Mouse (Mus musculus) lung, embryonic 15.5 days (tissue): ENCODE measurements at regions not wholly inside any gene's neighbourhood (a gene's known extent, or its start where the extent isn't known, plus 50 kb on each side); places are given as distances from the start of the nearest gene placed in this dataset.
"Not testable (repeated sequence)": the region's sequence is repeated elsewhere in the genome, so short reads cannot be mapped to it uniquely, and the experiment has no call there.

Experiments used
- ATAC-seq: fragments of 200-750 bp; cut with Nextera tagmentation; 2 replicates; pipeline ENCODE4 v1.8.0; 2017; ENCODE audit warnings: moderate number of reproducible peaks, borderline replicate concordance; ENCODE audit not compliant: low FRiP score, low TSS enrichment; ENCODE audit errors: extremely low read depth
- H3K27ac ChIP-seq: fragments of 300-500 bp; sonication (generic); 2 replicates; pipeline ENCODE4 v1.5.1; 2015; ENCODE audit warnings: moderate library complexity, mild to moderate bottlenecking, inconsistent platforms
- H3K27me3 ChIP-seq: fragments of 300-500 bp; sonication (generic); 2 replicates; pipeline ENCODE4 v1.6.1; 2015; ENCODE audit warnings: inconsistent platforms
- H3K36me3 ChIP-seq: fragments of 300-500 bp; sonication (generic); 2 replicates; pipeline ENCODE4 v1.6.1; 2015; ENCODE audit warnings: inconsistent platforms
- H3K4me1 ChIP-seq: fragments of 300-500 bp; sonication (generic); 2 replicates; pipeline ENCODE4 v1.6.1; 2015; ENCODE audit warnings: inconsistent platforms
- H3K4me2 ChIP-seq: fragments of 300-500 bp; sonication (generic); 2 replicates; pipeline ENCODE4 v1.6.1; 2015; ENCODE audit warnings: inconsistent platforms, mild to moderate bottlenecking, moderate library complexity
- H3K4me3 ChIP-seq: fragments of 300-500 bp; sonication (generic); 2 replicates; pipeline ENCODE4 v1.5.1; 2015; ENCODE audit warnings: mild to moderate bottlenecking, inconsistent platforms
- H3K9ac ChIP-seq: fragments of 300-500 bp; sonication (generic); 2 replicates; pipeline ENCODE4 v1.6.1; 2015; ENCODE audit warnings: inconsistent platforms
- H3K9me3 ChIP-seq: fragments of 300-500 bp; sonication (generic); 2 replicates; pipeline ENCODE4 v1.6.1; 2016; ENCODE audit warnings: inconsistent platforms
- WGBS: fragments of 180-500 bp; shearing (Covaris S2); methylation state at CpG from one replicate; pipeline ENCODE4 v1.1.7; 2015; 5-methylcytosine and 5-hydroxymethylcytosine counted together

DNA sequence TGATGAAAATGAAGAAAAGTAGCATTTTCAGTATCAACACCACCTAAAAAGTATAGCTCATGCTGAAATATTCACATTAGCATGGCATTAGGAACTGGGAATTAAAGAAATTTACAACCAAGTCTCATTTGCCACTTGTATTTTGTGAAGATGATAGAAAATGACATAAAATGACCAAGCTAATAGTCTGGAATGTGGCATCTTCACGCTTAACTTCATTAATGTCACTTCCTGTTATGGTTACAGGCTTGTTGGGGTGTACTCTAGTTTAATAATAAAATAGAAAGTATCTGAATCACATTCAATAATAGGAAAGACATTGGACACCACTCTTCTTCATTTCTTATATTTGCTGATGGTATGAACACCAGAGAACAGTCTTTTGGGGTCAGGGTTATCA, 167.1 kb downstream of the Pcdh17 start:
- ATAC-seq: no peak
- Histone ChIP-seq H3K9ac (no peak overlapping the region), H3K27me3 (no peaks in the 10 kb centered on the region), H3K36me3 (no peaks in the 10 kb centered on the region), H3K9me3 (no peaks in the 10 kb centered on the region), H3K4me3 (no peak overlapping the region), H3K4me2 (no peak overlapping the region), H3K27ac (no peak overlapping the region), H3K4me1 (no peaks in the 10 kb centered on the region)
- WGBS: 75% methylated on average over 1 of the region's 1 CpGs

DNA sequence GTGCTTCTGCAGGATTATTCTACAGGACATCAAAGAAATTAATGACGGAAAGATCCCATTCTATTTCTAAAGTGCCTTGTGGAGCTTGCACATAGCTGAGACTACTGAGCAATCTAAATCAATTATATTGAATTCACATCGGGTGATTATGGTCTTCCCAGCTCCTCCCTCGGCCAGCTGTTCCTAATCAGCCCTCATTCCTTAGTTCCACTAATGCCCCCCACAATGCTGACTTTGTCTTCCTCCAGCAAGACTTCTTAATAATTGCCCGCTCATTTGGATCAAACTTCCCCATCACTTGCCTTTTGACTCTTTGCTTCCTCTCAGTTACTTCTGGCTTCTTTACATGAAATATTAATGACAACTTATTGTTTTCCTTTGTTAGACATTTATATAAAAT, 169.2 kb downstream of the Pcdh17 start:
- no peak for ATAC-seq
- Histone ChIP-seq H3K27ac (no peak overlapping the region), H3K4me1 (no peaks in the 10 kb centered on the region), H3K36me3 (no peaks in the 10 kb centered on the region), H3K9me3 (no peaks in the 10 kb centered on the region), H3K4me2 (no peak overlapping the region), H3K9ac (no peak overlapping the region), H3K27me3 (no peaks in the 10 kb centered on the region), H3K4me3 (no peak overlapping the region)
- WGBS: 75% methylated on average over 4 of the region's 4 CpGs

DNA sequence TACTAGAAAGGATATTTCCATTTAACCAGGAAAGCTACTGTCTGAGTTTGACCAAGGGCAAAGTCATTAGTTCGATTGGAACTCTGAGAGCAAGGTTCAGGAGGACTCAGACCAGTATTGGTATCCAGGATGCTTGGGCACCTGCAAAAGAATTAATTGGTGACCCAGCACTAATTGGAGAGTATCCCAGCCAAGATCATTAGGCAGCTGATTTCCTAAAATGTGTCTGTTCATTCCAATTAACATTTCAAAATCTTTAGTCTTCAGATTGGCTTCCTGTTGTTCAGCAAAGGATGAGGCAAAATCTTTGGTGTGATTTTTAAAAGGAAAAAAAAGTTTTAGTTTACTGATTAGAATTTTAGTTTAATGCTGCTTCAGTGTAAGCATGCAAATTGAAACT, 201.7 kb downstream of the Pcdh17 start:
- no peak overlapping the region for H3K4me2 ChIP-seq
- 0 out of 2 replicates have a peak, but pooled peaks cover 3% of the 10 kb centered on the region for H3K4me1 ChIP-seq
- no peak overlapping the region for H3K4me3 ChIP-seq
- no peak for ATAC-seq
- no peaks in the 10 kb centered on the region for H3K9me3 ChIP-seq
- H3K9ac ChIP-seq: no peak overlapping the region
- 53% methylated on average over 1 of the region's 1 CpGs for WGBS
- H3K27me3 ChIP-seq: no peaks in the 10 kb centered on the region
- no peak overlapping the region for H3K27ac ChIP-seq
- H3K36me3 ChIP-seq: no peaks in the 10 kb centered on the region

DNA sequence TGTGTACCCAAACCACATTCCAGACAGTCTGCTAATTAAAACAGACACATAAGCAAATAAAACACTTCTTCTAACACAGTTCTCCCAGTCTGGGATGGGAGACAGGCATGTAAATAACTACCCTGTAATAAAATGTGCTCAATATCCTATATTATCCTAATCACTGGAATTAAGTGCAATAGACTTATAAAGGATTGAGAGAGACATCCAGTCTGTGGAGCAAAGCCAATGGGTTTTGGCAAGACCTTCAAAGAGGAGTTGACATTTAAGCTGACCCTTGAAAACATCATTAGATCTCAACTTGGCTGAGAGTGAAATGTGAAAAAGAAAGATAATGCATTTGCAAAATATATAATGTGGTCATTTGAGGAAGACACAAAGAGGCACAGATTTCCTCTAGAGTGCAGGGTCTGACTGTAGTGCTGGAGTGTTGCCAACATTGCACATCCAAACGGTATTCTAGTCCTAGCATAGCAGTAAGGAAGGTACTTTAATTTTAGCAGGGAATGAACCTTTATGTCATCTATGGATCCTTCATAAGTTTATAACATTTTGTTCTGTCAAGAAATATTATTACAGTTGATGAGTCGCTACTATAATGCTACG, 202.7 kb downstream of the Pcdh17 start:
- no peaks in the 10 kb centered on the region for H3K9me3 ChIP-seq
- H3K36me3 ChIP-seq: no peaks in the 10 kb centered on the region
- H3K9ac ChIP-seq: no peak overlapping the region
- 55% methylated on average over 3 of the region's 3 CpGs for WGBS
- no peak overlapping the region for H3K4me3 ChIP-seq
- H3K27me3 ChIP-seq: no peaks in the 10 kb centered on the region
- H3K4me1 ChIP-seq: 0 out of 2 replicates have a peak, but pooled peaks cover 3% of the 10 kb centered on the region
- peak; percentile 73; the same call in 1 of the 2 replicates for ATAC-seq
- no peak overlapping the region for H3K4me2 ChIP-seq
- H3K27ac ChIP-seq: no peak overlapping the region

DNA sequence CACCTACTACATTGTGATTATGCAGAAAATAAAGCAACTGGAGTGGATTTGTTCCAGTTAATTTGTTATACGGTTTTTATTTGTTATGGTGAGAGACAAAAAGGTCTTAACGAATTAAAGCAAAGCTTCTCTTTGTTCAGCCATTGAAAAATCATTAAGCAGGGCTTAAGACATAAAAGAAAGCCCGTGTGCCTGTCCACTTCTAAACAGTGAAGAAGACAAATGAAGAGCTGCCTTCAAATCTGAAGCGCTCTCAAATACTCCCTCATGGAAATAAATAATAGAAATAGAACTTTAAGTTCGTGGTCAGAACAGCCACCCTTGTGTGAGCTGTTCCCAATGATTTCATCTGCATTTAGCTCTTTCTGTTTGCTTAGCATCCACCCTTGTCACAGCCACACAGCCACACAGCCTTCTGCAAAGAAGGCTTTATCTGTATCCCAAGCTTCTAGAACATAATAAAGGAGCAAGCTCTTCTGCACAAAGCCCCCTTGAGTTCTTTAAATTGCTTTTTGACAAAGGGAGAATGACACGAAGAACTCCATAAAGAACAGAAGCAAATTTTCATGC, 215.9 kb downstream of the Pcdh17 start:
- no peaks in the 10 kb centered on the region for H3K27me3 ChIP-seq
- WGBS: 44% methylated on average over 6 of the region's 6 CpGs
- no peak overlapping the region for H3K9ac ChIP-seq
- no peak overlapping the region for H3K4me2 ChIP-seq
- no peaks in the 10 kb centered on the region for H3K4me1 ChIP-seq
- H3K36me3 ChIP-seq: no peaks in the 10 kb centered on the region
- no peaks in the 10 kb centered on the region for H3K9me3 ChIP-seq
- ATAC-seq: no peak
- H3K4me3 ChIP-seq: no peak overlapping the region
- H3K27ac ChIP-seq: no peak overlapping the region

DNA sequence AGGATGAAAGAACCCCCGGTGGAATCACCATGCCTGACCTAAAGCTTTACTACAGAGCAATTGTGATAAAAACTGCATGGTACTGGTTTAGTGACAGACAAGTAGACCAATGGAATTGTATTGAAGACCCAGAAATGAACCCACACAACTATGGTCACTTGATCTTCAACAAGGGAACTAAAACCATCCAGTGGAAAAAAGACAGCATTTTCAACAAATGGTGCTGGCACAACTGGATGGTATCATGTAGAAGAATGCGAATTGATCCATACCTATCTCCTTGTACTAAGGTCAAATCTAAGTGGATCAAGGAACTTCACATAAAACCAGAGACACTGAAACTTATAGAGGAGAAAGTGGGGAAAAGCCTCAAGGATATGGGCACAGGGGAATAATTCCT, 224.3 kb downstream of the Pcdh17 start:
- H3K36me3 ChIP-seq, H3K27me3 ChIP-seq, ATAC-seq, H3K27ac ChIP-seq, H3K4me1 ChIP-seq, H3K9me3 ChIP-seq, H3K4me2 ChIP-seq, H3K9ac ChIP-seq, H3K4me3 ChIP-seq: not testable (repeated sequence)
- 82% methylated on average over 2 of the region's 2 CpGs for WGBS

DNA sequence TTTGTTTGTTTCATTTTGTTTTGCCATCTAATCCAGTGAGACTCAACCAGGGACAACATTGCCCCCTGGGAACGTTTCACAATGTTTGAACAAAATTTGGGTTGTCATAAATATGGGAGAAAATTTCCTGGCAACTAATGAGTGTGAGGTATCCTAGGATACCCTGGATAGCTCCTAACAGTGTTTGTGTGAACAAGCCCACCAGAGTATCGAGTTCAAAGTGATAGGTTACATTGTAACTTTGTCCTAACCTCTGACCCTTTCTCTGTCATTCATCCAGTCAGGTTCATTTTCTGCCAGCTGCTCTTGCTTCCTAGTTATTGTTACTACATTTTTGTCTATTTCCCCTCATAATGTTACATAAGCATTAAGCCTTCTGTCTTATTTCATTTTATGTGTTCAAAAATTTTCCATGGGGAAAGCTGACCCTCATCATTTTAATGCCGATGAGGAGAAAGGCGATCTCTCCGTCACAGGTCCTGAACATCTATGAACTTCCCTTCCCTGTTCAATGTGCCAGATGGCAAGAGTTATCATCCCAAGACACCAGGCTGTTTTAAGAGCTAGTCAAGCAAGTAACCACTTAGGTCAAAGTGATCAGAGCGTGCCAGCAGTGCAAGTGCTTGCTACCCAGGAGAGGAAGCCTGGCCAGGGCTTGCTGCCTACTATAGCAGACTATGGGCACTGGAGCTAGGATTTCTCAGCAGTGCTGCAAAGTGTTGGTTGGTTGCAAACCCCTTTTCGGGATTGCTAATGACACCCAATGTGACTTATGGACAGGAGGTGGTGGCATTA, 228.5 kb downstream of the Pcdh17 start:
- Histone ChIP-seq H3K9me3 (no peaks in the 10 kb centered on the region), H3K9ac (no peak overlapping the region), H3K4me3 (no peak overlapping the region), H3K36me3 (no peaks in the 10 kb centered on the region), H3K4me1 (no peaks in the 10 kb centered on the region), H3K27me3 (no peaks in the 10 kb centered on the region), H3K27ac (no peak overlapping the region), H3K4me2 (no peak overlapping the region)
- 66% methylated on average over 7 of the region's 7 CpGs for WGBS
- ATAC-seq: no peak

DNA sequence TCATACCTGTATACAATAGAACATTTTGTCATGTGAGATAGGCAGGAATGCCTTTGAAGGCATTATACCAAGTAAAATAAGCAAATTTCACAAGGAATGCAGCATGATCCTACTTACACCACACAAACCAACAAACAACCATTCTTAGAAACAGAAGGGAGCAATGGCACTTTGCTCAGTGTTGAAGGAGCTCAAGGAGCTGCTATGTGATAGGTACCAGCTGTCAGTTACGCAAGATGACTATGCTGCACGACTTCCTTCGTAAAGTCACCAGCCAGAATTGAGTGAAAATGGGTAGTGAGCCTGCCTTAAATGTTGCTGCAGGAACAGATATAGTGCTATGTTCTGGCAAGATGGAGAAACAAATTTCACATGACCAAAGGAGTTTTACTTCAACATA, 243.5 kb downstream of the Pcdh17 start:
- Histone ChIP-seq H3K27ac (no peak overlapping the region), H3K36me3 (no peaks in the 10 kb centered on the region), H3K27me3 (no peaks in the 10 kb centered on the region), H3K4me1 (no peaks in the 10 kb centered on the region), H3K9me3 (no peaks in the 10 kb centered on the region), H3K4me2 (no peak overlapping the region), H3K9ac (no peak overlapping the region), H3K4me3 (no peak overlapping the region)
- peak; percentile 84; the same call in 1 of the 2 replicates for ATAC-seq
- 41% methylated on average over 3 of the region's 3 CpGs for WGBS

DNA sequence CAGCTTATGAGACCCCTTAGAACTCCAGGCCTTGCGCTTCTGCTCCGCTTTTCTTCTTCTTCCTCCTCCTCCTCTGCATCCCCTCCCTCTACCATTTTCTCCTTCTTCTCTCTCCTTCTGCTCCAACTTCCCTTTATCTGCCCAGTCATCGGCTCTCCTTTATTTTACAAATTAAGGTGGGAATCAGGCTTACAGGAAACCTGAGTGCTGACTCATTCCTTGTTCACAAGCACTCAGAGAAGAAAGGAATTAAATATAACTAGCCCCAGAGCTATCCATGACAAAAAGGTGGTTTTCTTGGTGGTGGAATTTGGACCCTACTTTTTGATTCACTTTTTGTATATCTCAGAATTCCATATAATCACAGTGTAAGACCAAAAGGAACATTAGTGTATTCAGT, 247.4 kb downstream of the Pcdh17 start:
- Histone ChIP-seq H3K4me3 (no peak overlapping the region), H3K27ac (no peak overlapping the region), H3K4me1 (no peaks in the 10 kb centered on the region), H3K36me3 (no peaks in the 10 kb centered on the region), H3K4me2 (no peak overlapping the region), H3K27me3 (no peaks in the 10 kb centered on the region), H3K9ac (no peak overlapping the region), H3K9me3 (no peaks in the 10 kb centered on the region)
- 86% methylated on average over 3 of the region's 3 CpGs for WGBS
- ATAC-seq: no peak
